Mouse (Mus musculus) embryonic facial prominence, embryonic 12.5 days (tissue): Measurements from ENCODE around the gene Limk1. TPM values are rescaled to one million over a fixed set of nuclear protein-coding genes. Genes with fewer than 3 reads are reported as not detected.

Source experiments
- ATAC-seq: fragments of 200-750 bp; cut with Nextera tagmentation; 2 replicates; pipeline ENCODE4 v1.8.0; 2017; ENCODE audit not compliant: insufficient number of reproducible peaks, insufficient read depth, low FRiP score, low TSS enrichment
- H3K27ac ChIP-seq: fragments of 300-500 bp; sonication (generic); 2 replicates; pipeline ENCODE4 v1.5.1; 2016; ENCODE audit warnings: mild to moderate bottlenecking
- H3K27me3 ChIP-seq: fragments of 300-500 bp; sonication (generic); 2 replicates; pipeline ENCODE4 v1.6.1; 2016; ENCODE audit warnings: mild to moderate bottlenecking, moderate library complexity
- H3K36me3 ChIP-seq: fragments of 300-500 bp; sonication (generic); 2 replicates; pipeline ENCODE4 v1.6.1; 2016; ENCODE audit warnings: mild to moderate bottlenecking
- H3K4me1 ChIP-seq: fragments of 300-500 bp; sonication (generic); 2 replicates; pipeline ENCODE4 v1.6.1; 2016
- H3K4me2 ChIP-seq: fragments of 300-500 bp; sonication (generic); replicated peaks from 2 replicates; pipeline ENCODE4 v1.6.1; 2016; ENCODE audit warnings: mild to moderate bottlenecking, moderate library complexity
- H3K4me3 ChIP-seq: fragments of 300-500 bp; sonication (generic); 2 replicates; pipeline ENCODE4 v1.5.1; 2016; ENCODE audit warnings: mild to moderate bottlenecking
- H3K9ac ChIP-seq: fragments of 300-500 bp; sonication (generic); 2 replicates; pipeline ENCODE4 v1.6.1; 2016; ENCODE audit warnings: mild to moderate bottlenecking, moderate library complexity
- H3K9me3 ChIP-seq: fragments of 300-500 bp; sonication (generic); 2 replicates; pipeline ENCODE4 v1.6.1; 2016; ENCODE audit warnings: mild to moderate bottlenecking, moderate library complexity
- WGBS: fragments of 180-500 bp; shearing (Covaris S2); methylation state at CpG from one replicate; pipeline ENCODE4 v1.1.7; 2016; 5-methylcytosine and 5-hydroxymethylcytosine counted together
- polyA plus RNA-seq: library from polyadenylated mRNA; unstranded; fragments of >200 nt; fragmentation: Nextera tagmentation; extraction: Ambion mirVana; gene quantifications from 2 replicates; pipeline ENCODE4 v1.2.1, GENCODE M21; 2016

The Limk1 gene
- polyA plus RNA-seq, 1 experiment from 2014 or later = 12.3 TPM

GRCm38 (mm10) chr5:134621099-134621640, 67.2 kb downstream of the Limk1 start:
- H3K9ac ChIP-seq = no peak overlapping the region
- H3K27me3 ChIP-seq = no peaks in the 10 kb centered on the region
- no peak for ATAC-seq
- H3K4me2 ChIP-seq = no peak overlapping the region
- peaks cover 89% of the 10 kb centered on the region for H3K36me3 ChIP-seq
- H3K4me3 ChIP-seq = no peak overlapping the region
- no peak overlapping the region for H3K27ac ChIP-seq
- 90% methylated on average over 16 of the region's 16 CpGs for WGBS
- no peaks in the 10 kb centered on the region for H3K9me3 ChIP-seq
- H3K4me1 ChIP-seq = no peaks in the 10 kb centered on the region

GRCm38 (mm10) chr5:134620457-134620856, 67.9 kb downstream of the Limk1 start:
- H3K9me3 ChIP-seq = no peaks in the 10 kb centered on the region
- no peak overlapping the region for H3K4me3 ChIP-seq
- no peak overlapping the region for H3K4me2 ChIP-seq
- peaks cover 82% of the 10 kb centered on the region for H3K36me3 ChIP-seq
- 94% methylated on average over 9 of the region's 9 CpGs for WGBS
- H3K4me1 ChIP-seq = no peaks in the 10 kb centered on the region
- ATAC-seq = no peak
- H3K27me3 ChIP-seq = no peaks in the 10 kb centered on the region
- no peak overlapping the region for H3K27ac ChIP-seq
- H3K9ac ChIP-seq = no peak overlapping the region

GRCm38 (mm10) chr5:134617071-134617470, 71.3 kb downstream of the Limk1 start:
- peaks cover 48% of the 10 kb centered on the region for H3K36me3 ChIP-seq
- WGBS = 67% methylated on average over 3 of the region's 3 CpGs
- H3K4me3 ChIP-seq = no peak overlapping the region
- H3K4me2 ChIP-seq = no peak overlapping the region
- no peak overlapping the region for H3K27ac ChIP-seq
- no peaks in the 10 kb centered on the region for H3K9me3 ChIP-seq
- H3K4me1 ChIP-seq = no peaks in the 10 kb centered on the region
- no peaks in the 10 kb centered on the region for H3K27me3 ChIP-seq
- ATAC-seq = no peak
- no peak overlapping the region for H3K9ac ChIP-seq

- Histone ChIP-seq H3K36me3 (peaks cover 36% of the 10 kb centered on the region), H3K27ac (no peak overlapping the region), H3K4me1 (no peaks in the 10 kb centered on the region), H3K27me3 (no peaks in the 10 kb centered on the region), H3K9ac (no peak overlapping the region), H3K4me3 (no peak overlapping the region), H3K9me3 (no peaks in the 10 kb centered on the region), H3K4me2 (no peak overlapping the region)
- no peak for ATAC-seq
- 61% methylated on average over 4 of the region's 4 CpGs for WGBS
These were observed 72.6 kb downstream of the Limk1 start for GRCm38 (mm10) chr5:134615780-134616179.

GRCm38 (mm10) chr5:134615380-134615779, 73.0 kb downstream of the Limk1 start:
- Histone ChIP-seq H3K27me3 (no peaks in the 10 kb centered on the region), H3K9ac (no peak overlapping the region), H3K27ac (no peak overlapping the region), H3K36me3 (peaks cover 32% of the 10 kb centered on the region), H3K4me3 (no peak overlapping the region), H3K9me3 (no peaks in the 10 kb centered on the region), H3K4me2 (no peak overlapping the region), H3K4me1 (no peaks in the 10 kb centered on the region)
- ATAC-seq = no peak
- WGBS = 83% methylated on average over 8 of the region's 8 CpGs

GRCm38 (mm10) chr5:134614802-134615201, 73.6 kb downstream of the Limk1 start, which contains the start of gene Lat2:
TSS of gene Lat2 (minus strand) at chr5:134615025.
- H3K36me3 ChIP-seq = peaks cover 26% of the 10 kb centered on the region
- no peak within 1 kb of the TSS for H3K4me2 ChIP-seq
- H3K9me3 ChIP-seq = no peaks in the 10 kb centered on the region
- H3K9ac ChIP-seq = no peak within 1 kb of the TSS
- H3K27me3 ChIP-seq = no peaks in the 10 kb centered on the region
- H3K27ac ChIP-seq = no peak within 1 kb of the TSS
- WGBS = 86% methylated on average over 7 of the region's 7 CpGs
- ATAC-seq = no peak
- H3K4me1 ChIP-seq = no peaks in the 10 kb centered on the region
- no peak within 1 kb of the TSS for H3K4me3 ChIP-seq

- Histone ChIP-seq H3K9me3 (no peaks in the 10 kb centered on the region), H3K27ac (no peak overlapping the region), H3K4me1 (no peaks in the 10 kb centered on the region), H3K4me3 (no peak overlapping the region), H3K9ac (no peak overlapping the region), H3K27me3 (no peaks in the 10 kb centered on the region), H3K4me2 (no peak overlapping the region), H3K36me3 (peaks cover 21% of the 10 kb centered on the region)
- WGBS = 92% methylated on average over 8 of the region's 8 CpGs
- no peak for ATAC-seq
These were observed 74.1 kb downstream of the Limk1 start for GRCm38 (mm10) chr5:134614296-134614695.

GRCm38 (mm10) chr5:134613727-134614126, 74.7 kb downstream of the Limk1 start:
- no peak overlapping the region for H3K4me3 ChIP-seq
- no peaks in the 10 kb centered on the region for H3K9me3 ChIP-seq
- no peaks in the 10 kb centered on the region for H3K4me1 ChIP-seq
- H3K27me3 ChIP-seq = no peaks in the 10 kb centered on the region
- H3K27ac ChIP-seq = no peak overlapping the region
- peaks cover 15% of the 10 kb centered on the region for H3K36me3 ChIP-seq
- H3K4me2 ChIP-seq = no peak overlapping the region
- H3K9ac ChIP-seq = no peak overlapping the region
- no peak for ATAC-seq
- 83% methylated on average over 9 of the region's 9 CpGs for WGBS

- ATAC-seq = no peak
- H3K9ac ChIP-seq = no peak overlapping the region
- H3K27me3 ChIP-seq = no peaks in the 10 kb centered on the region
- H3K4me2 ChIP-seq = no peak overlapping the region
- no peaks in the 10 kb centered on the region for H3K4me1 ChIP-seq
- H3K36me3 ChIP-seq = peaks cover 3% of the 10 kb centered on the region; the same call in 1 of the 2 replicates
- H3K27ac ChIP-seq = no peak overlapping the region
- 67% methylated on average over 8 of the region's 8 CpGs for WGBS
- no peaks in the 10 kb centered on the region for H3K9me3 ChIP-seq
- no peak overlapping the region for H3K4me3 ChIP-seq
These were observed 76.4 kb downstream of the Limk1 start for GRCm38 (mm10) chr5:134611810-134612521.

- Histone ChIP-seq H3K4me3 (no peak overlapping the region), H3K9ac (no peak overlapping the region), H3K9me3 (no peaks in the 10 kb centered on the region), H3K4me2 (no peak overlapping the region), H3K27ac (no peak overlapping the region), H3K27me3 (no peaks in the 10 kb centered on the region), H3K4me1 (no peaks in the 10 kb centered on the region), H3K36me3 (no peaks in the 10 kb centered on the region)
- no peak for ATAC-seq
- whole genome bisulfite sequencing = 89% methylated on average over 12 of the region's 12 CpGs
These were observed 78.3 kb downstream of the Limk1 start for GRCm38 (mm10) chr5:134609916-134610643.

- no peak overlapping the region for H3K4me2 ChIP-seq
- H3K9me3 ChIP-seq = no peaks in the 10 kb centered on the region
- no peaks in the 10 kb centered on the region for H3K4me1 ChIP-seq
- no peak for ATAC-seq
- no peak overlapping the region for H3K9ac ChIP-seq
- no peak overlapping the region for H3K4me3 ChIP-seq
- H3K27me3 ChIP-seq = no peaks in the 10 kb centered on the region
- WGBS = 69% methylated on average over 5 of the region's 5 CpGs
- H3K36me3 ChIP-seq = no peaks in the 10 kb centered on the region
- H3K27ac ChIP-seq = no peak overlapping the region
These were observed 81.3 kb downstream of the Limk1 start for GRCm38 (mm10) chr5:134607121-134607520.

GRCm38 (mm10) chr5:134606314-134606713, 82.1 kb downstream of the Limk1 start:
- Histone ChIP-seq H3K4me3 (no peak overlapping the region), H3K9ac (no peak overlapping the region), H3K4me1 (no peaks in the 10 kb centered on the region), H3K9me3 (no peaks in the 10 kb centered on the region), H3K36me3 (no peaks in the 10 kb centered on the region), H3K27ac (no peak overlapping the region), H3K27me3 (no peaks in the 10 kb centered on the region), H3K4me2 (no peak overlapping the region)
- ATAC-seq = no peak
